Mouse (Mus musculus) embryo, embryonic 10.5 days (tissue): Measurements from ENCODE around the gene Rab20.

Experiments used
- DNase-seq: peaks from one replicate; pipeline ENCODE4 v3.0.0-alpha.2; 2015; ENCODE audit warnings: low spot score

Gene Rab20

DNA sequence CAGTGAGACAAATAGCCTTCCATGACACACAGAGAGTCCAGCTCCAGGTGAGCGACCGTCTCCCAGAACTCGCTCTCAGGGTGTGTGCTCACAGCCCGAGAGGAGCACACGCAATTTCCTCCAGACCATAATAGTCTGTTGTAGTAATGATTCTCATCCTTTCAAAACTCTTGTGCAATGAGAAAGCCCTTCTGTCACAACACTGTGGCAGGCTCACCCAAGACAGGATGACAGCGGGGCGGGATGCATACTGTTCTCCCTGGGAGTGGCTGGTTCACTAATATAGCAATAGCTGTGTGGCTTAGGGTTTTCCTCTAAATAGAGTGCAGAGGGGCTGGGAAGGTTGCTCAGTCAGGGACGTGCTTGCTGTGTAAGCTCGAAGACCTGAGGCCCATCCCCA is 74.7 kb downstream of the Rab20 start:
- no peak for DNase-seq
